10 mouse cellular contexts compared by ENCODE assay signal in the genomic region with DNA sequence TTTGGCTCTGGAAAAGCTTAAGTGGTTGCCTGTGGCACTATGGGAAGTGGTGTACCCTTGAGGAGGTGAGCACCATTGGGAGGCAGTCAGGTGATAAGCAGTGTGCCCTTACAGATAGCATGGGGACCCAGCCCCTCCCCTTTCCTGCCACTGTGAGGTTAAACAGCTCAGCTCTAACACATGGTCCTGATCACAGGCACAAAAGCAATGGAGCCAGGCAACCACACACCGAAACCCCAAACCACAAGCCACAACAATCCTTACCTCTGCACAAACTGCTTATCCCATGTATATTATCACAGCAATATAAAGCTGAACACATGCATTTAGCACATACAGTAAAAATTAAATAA.
DNase-seq lines count a peak whose midpoint lies in the region; ATAC-seq and TF ChIP-seq lines count a peak whose summit lies in the region.
"Had no signal": no experiment of that assay in that cellular context is flagged by ENCODE, and none has a peak within 500 bp of the region (broad histone marks: within the 10 kb centered on the region; RNA-seq: fewer than 3 reads in every experiment).

No protein-coding gene starts in this region.

- H3K27me3 ChIP-seq in heart, embryonic 15.5 days: no peaks in the 10 kb centered on the region
- H3K27me3 ChIP-seq in heart, adult 2 months (ENCODE audit: control insufficient read depth, insufficient read depth, low read length): no peaks in the 10 kb centered on the region
- H3K27me3 ChIP-seq in forebrain, postnatal 0 days (ENCODE audit: insufficient read depth, low read length): no peaks in the 10 kb centered on the region

- no peak for TF ChIP-seq EP300 in heart, adult 2 months (IDR thresholded peaks at IDR 0.05; ENCODE audit: insufficient read depth, low read depth, low read length)

- H3K4me2 ChIP-seq in heart, embryonic 15.5 days: no peak overlapping the region
- H3K4me2 ChIP-seq in forebrain, postnatal 0 days (ENCODE audit: low read depth): no peak overlapping the region
- H3K4me2 ChIP-seq: midbrain, embryonic 11.5 days had no signal

- H3K9me3 ChIP-seq in heart, embryonic 15.5 days (replicated peaks): no peaks in the 10 kb centered on the region
- no peaks in the 10 kb centered on the region for H3K9me3 ChIP-seq in forebrain, postnatal 0 days (ENCODE audit: low read length)

- no peaks in the 10 kb centered on the region for H3K79me2 ChIP-seq in heart, adult 2 months (replicated peaks; ENCODE audit: control insufficient read depth, insufficient read depth, low read length)

- no peak for TF ChIP-seq POLR2A in heart, adult 2 months (IDR thresholded peaks at IDR 0.05; ENCODE audit: insufficient read depth, low read depth, low read length)

- WGBS in heart, embryonic 15.5 days: 13% methylated on average over 1 of the region's 1 CpGs
- WGBS in heart, adult 2 months: 58% methylated on average over 1 of the region's 1 CpGs
- WGBS in forebrain, postnatal 0 days: 64% methylated on average over 1 of the region's 1 CpGs

- H3K4me1 ChIP-seq in heart, embryonic 15.5 days (replicated peaks): peaks cover 23% of the 10 kb centered on the region
- peaks cover 6% of the 10 kb centered on the region for H3K4me1 ChIP-seq in heart, adult 2 months (ENCODE audit: control insufficient read depth, insufficient read depth, low read length)
- H3K4me1 ChIP-seq in forebrain, postnatal 0 days (ENCODE audit: insufficient read depth): no peaks in the 10 kb centered on the region

- H3K9ac ChIP-seq in heart, embryonic 15.5 days: no peak overlapping the region
- H3K9ac ChIP-seq in heart, adult 2 months (ENCODE audit: low read depth, low read length): no peak overlapping the region
- H3K9ac ChIP-seq in forebrain, postnatal 0 days: no peak overlapping the region

- peaks cover 20% of the 10 kb centered on the region for H3K36me3 ChIP-seq in heart, embryonic 15.5 days
- peaks cover 9% of the 10 kb centered on the region for H3K36me3 ChIP-seq in heart, adult 2 months (ENCODE audit: control insufficient read depth, insufficient read depth, low read length)
- H3K36me3 ChIP-seq in forebrain, postnatal 0 days (ENCODE audit: insufficient read depth): no peaks in the 10 kb centered on the region

- ATAC-seq in heart, embryonic 15.5 days (replicated peaks; ENCODE audit: insufficient number of reproducible peaks, insufficient read depth, low FRiP score, low read depth): peak; percentile 87
- ATAC-seq in CD4-positive, CD25-positive, alpha-beta regulatory T cell, adult 4 months: peak; percentile 24
- peak; percentile 19; the same call in 1 of the 2 replicates for ATAC-seq in forebrain, postnatal 0 days
- peak; percentile 93 for ATAC-seq in megakaryocyte progenitor cell, adult 5-6 weeks (replicated peaks; ENCODE audit: poor library complexity)

- peak overlapping the region; percentile 70 for H3K27ac ChIP-seq in heart, embryonic 15.5 days
- H3K27ac ChIP-seq in heart, adult 2 months: no peak overlapping the region; the same call in 1 of the 2 replicates
- H3K27ac ChIP-seq in forebrain, postnatal 0 days (ENCODE audit: low read depth, low read length): no peak overlapping the region

- intact Hi-C loops in heart, adult 2 months (cut with DNase I): no loop called here

- no peak for TF ChIP-seq CTCF in heart, adult 2 months (IDR thresholded peaks at IDR 0.05)
- no peak for TF ChIP-seq CTCF in forebrain, postnatal 0 days (IDR thresholded peaks at IDR 0.05; ENCODE audit: low read depth)

- H3K4me3 ChIP-seq in heart, embryonic 15.5 days: no peak overlapping the region
- no peak overlapping the region for H3K4me3 ChIP-seq in heart, adult 2 months
- H3K4me3 ChIP-seq in forebrain, postnatal 0 days (ENCODE audit: low read depth, low read length): no peak overlapping the region
- H3K4me3 ChIP-seq: erythroblast, embryonic 14.5 days had no signal

- DNase-seq in heart, adult 2 months: no peak
- no peak for DNase-seq in forebrain, postnatal 0 days
- DNase-seq in right cerebral cortex, postnatal 36 days (ENCODE audit: low spot score in 2 of 2): no peak
- no peak for DNase-seq in ovary, postnatal 36 days (ENCODE audit: low spot score)
- no peak for DNase-seq in left cerebral cortex, adult 8-10 months (ENCODE audit: low spot score in 2 of 2)

Comparison
In these comparisons a context has a peak if more than half of its experiments do, and no peak if none do; other contexts are left out.
1. ATAC-seq: peak in every context shown above with its lines; median percentile 93 in megakaryocyte progenitor cell, adult 5-6 weeks; 87 in heart, embryonic 15.5 days; 24 in CD4-positive, CD25-positive, alpha-beta regulatory T cell, adult 4 months; 19 in forebrain, postnatal 0 days.